Mouse (Mus musculus): ENCODE results near the gene Kif1a. TPM values are rescaled to one million over a fixed set of nuclear protein-coding genes. Genes with fewer than 3 reads are reported as not detected.
A peak's percentile ranks its signal among the peaks of the same experiment; 100 is the strongest.

Gene Kif1a
- polyA plus RNA-seq, 1 experiment from 2014 or later: 519 TPM

DNA sequence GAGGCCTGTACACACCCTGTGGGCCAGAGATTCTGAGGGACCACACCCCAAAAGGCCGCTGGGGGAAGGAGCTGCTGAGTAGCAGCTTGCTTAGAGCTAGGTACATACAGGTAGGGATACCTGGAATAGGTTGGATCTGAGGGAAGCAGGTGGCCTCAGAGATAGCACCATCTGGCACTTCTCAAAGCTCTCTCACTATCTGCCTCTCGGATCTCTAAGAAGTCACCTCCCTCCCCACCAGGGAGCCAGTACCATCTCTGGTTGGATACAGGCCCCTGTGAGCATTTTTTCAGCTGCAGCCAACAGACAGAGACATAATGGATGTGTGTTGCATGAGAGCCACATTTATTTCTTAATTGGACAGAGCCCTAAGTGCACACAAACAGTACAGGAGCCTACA is 86.6 kb downstream of the Kif1a start:
- ATAC-seq: no peak
- H3K4me3 ChIP-seq (ENCODE audit: low read depth, low read length): no peak overlapping the region
- WGBS: 59% methylated on average over 2 of the region's 2 CpGs
- no peaks in the 10 kb centered on the region for H3K9me3 ChIP-seq (replicated peaks; ENCODE audit: control insufficient read depth, low read length, poor library complexity, severe bottlenecking)
- peaks cover 22% of the 10 kb centered on the region for H3K36me3 ChIP-seq (ENCODE audit: control insufficient read depth, insufficient read depth, low read length)
- no peak overlapping the region for H3K27ac ChIP-seq (ENCODE audit: low read length)
- no peak overlapping the region for H3K4me2 ChIP-seq (ENCODE audit: low read length)
- no peaks in the 10 kb centered on the region for H3K4me1 ChIP-seq (ENCODE audit: control insufficient read depth, insufficient read depth, low read length)
- no peak overlapping the region for H3K9ac ChIP-seq (ENCODE audit: low read depth, low read length)
- H3K27me3 ChIP-seq (ENCODE audit: control insufficient read depth, insufficient read depth, low read depth, low read length): no peaks in the 10 kb centered on the region

DNA sequence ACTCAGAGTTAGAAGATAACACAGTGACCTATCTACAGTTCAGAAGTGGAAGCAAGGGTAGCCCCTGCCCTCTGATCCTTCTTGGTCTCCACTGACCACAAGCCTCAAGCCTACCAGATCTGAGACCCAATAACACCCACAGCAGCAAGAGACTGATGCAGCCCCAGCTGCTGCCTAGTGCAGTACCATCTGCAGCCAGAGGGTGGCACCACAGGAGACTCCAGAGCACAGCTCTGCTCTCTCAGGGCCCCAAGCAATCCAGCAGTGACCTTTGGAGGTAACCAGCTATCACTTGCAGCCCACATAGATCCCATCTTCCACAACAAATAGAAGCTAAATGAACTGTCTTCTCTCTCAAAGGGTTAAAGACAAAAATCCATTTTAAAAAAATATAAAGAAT is 87.3 kb downstream of the Kif1a start:
- Histone ChIP-seq H3K27me3 (ENCODE audit: control insufficient read depth, insufficient read depth, low read depth, low read length) (no peaks in the 10 kb centered on the region), H3K36me3 (ENCODE audit: control insufficient read depth, insufficient read depth, low read length) (peaks cover 17% of the 10 kb centered on the region), H3K9me3 (replicated peaks; ENCODE audit: control insufficient read depth, low read length, poor library complexity, severe bottlenecking) (no peaks in the 10 kb centered on the region), H3K9ac (ENCODE audit: low read depth, low read length) (no peak overlapping the region), H3K27ac (ENCODE audit: low read length) (no peak overlapping the region), H3K4me3 (ENCODE audit: low read depth, low read length) (no peak overlapping the region), H3K4me1 (ENCODE audit: control insufficient read depth, insufficient read depth, low read length) (no peaks in the 10 kb centered on the region), H3K4me2 (ENCODE audit: low read length) (no peak overlapping the region)
- ATAC-seq: peak; percentile 50

DNA sequence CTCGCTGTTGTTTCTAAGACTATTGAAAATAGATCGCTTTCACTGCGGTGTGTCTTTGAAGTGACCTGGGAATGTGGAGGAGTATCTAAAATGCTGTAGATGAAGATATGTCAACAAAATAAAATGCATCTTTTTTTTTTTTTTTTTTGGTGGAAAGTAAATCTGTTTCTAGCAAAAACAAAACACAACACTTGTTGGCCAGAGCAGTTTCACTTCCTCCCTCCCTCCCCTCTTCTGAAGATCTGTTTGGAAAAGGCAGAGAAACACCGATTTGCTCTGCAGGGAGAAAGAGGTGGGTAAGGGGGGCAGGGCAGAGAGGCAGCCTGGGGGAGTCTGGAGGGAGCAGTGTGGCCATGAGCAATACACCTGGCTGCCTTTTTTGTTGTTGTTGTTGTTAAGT is 88.4 kb downstream of the Kif1a start:
- no peak overlapping the region for H3K27ac ChIP-seq (ENCODE audit: low read length)
- peaks cover 9% of the 10 kb centered on the region for H3K36me3 ChIP-seq (ENCODE audit: control insufficient read depth, insufficient read depth, low read length)
- no peak overlapping the region for H3K4me2 ChIP-seq (ENCODE audit: low read length)
- H3K9me3 ChIP-seq (replicated peaks; ENCODE audit: control insufficient read depth, low read length, poor library complexity, severe bottlenecking): no peaks in the 10 kb centered on the region
- no peak overlapping the region for H3K4me3 ChIP-seq (ENCODE audit: low read depth, low read length)
- H3K9ac ChIP-seq (ENCODE audit: low read depth, low read length): no peak overlapping the region
- 78% methylated on average over 4 of the region's 4 CpGs for WGBS
- no peaks in the 10 kb centered on the region for H3K27me3 ChIP-seq (ENCODE audit: control insufficient read depth, insufficient read depth, low read depth, low read length)
- no peaks in the 10 kb centered on the region for H3K4me1 ChIP-seq (ENCODE audit: control insufficient read depth, insufficient read depth, low read length)
- ATAC-seq: no peak

DNA sequence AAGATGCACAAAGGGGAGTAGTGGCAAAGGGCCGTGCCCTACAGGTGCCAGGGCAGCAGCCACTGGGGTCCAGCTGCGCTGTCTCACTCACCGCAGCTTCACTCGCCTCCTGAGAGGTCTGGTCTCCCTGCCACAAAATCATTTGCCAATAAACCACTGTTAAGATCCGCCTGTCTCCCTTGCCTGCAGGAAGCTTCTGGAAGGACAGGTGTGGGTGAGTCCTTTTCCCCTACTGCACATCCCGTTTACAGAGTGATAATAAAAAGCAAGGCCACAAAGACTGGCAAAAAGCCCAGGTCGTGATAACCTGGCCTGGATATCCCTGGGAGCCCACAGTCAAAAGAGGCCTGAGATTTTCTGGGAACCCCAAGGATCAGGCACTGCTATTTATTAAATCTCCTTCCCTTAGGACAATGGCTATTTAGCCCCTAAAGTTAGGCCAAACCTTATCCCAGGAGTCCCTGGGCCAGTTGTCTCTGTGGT is 89.6 kb downstream of the Kif1a start:
- H3K4me3 ChIP-seq (ENCODE audit: low read depth, low read length): no peak overlapping the region
- H3K9me3 ChIP-seq (replicated peaks; ENCODE audit: control insufficient read depth, low read length, poor library complexity, severe bottlenecking): no peaks in the 10 kb centered on the region
- no peaks in the 10 kb centered on the region for H3K27me3 ChIP-seq (ENCODE audit: control insufficient read depth, insufficient read depth, low read depth, low read length)
- no peak overlapping the region for H3K9ac ChIP-seq (ENCODE audit: low read depth, low read length)
- no peak overlapping the region for H3K27ac ChIP-seq (ENCODE audit: low read length)
- no peak for ATAC-seq
- 81% methylated on average over 7 of the region's 7 CpGs for WGBS
- H3K36me3 ChIP-seq (ENCODE audit: control insufficient read depth, insufficient read depth, low read length): no peaks in the 10 kb centered on the region
- no peak overlapping the region for H3K4me2 ChIP-seq (ENCODE audit: low read length)
- no peaks in the 10 kb centered on the region for H3K4me1 ChIP-seq (ENCODE audit: control insufficient read depth, insufficient read depth, low read length)

DNA sequence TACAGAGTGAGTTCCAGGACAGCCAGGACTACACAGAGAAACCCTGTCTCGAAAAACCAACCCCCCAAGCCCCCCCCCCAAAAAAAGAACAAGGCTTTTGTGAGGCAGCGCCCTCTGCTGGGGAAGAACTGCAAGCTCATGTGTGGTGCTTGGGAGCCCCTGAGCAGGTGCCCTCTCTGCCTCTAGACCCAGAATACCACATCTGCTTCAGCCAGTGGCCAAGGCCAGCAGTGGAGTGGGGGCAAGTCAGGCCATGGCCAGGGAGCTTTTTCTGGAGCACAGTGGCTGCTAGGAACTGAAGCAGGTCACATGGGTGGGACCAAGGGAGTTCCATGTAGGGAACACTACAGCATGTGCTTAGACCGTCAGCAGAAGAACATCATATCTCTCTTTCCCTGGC is 91.0 kb downstream of the Kif1a start:
- no peaks in the 10 kb centered on the region for H3K4me1 ChIP-seq (ENCODE audit: control insufficient read depth, insufficient read depth, low read length)
- no peaks in the 10 kb centered on the region for H3K27me3 ChIP-seq (ENCODE audit: control insufficient read depth, insufficient read depth, low read depth, low read length)
- no peak overlapping the region for H3K27ac ChIP-seq (ENCODE audit: low read length)
- no peak overlapping the region for H3K4me3 ChIP-seq (ENCODE audit: low read depth, low read length)
- H3K9me3 ChIP-seq (replicated peaks; ENCODE audit: control insufficient read depth, low read length, poor library complexity, severe bottlenecking): no peaks in the 10 kb centered on the region
- H3K9ac ChIP-seq (ENCODE audit: low read depth, low read length): no peak overlapping the region
- no peak overlapping the region for H3K4me2 ChIP-seq (ENCODE audit: low read length)
- no peaks in the 10 kb centered on the region for H3K36me3 ChIP-seq (ENCODE audit: control insufficient read depth, insufficient read depth, low read length)
- 32% methylated on average over 3 of the region's 3 CpGs for WGBS
- no peak for ATAC-seq

DNA sequence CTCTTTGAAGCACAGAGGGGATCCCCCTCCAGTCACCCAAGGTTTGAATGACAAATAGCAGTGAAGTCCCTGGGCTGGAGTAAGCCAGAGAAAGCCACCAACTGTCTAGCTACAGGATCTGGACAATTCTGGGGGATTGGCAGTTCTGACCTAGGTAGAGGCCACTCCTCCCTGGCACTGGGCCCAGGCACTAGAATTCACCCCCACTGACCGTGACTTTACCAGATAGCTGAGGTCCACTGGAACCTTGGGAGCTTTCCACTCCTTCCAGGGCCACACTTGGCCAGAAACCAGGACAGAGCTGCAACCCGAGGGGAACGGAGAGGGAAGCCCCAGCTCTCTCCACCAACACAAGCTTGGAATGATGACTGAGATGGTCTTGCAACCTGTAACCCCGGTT is 92.6 kb downstream of the Kif1a start:
- Histone ChIP-seq H3K9ac (ENCODE audit: low read depth, low read length) (no peak overlapping the region), H3K9me3 (replicated peaks; ENCODE audit: control insufficient read depth, low read length, poor library complexity, severe bottlenecking) (no peaks in the 10 kb centered on the region), H3K27me3 (ENCODE audit: control insufficient read depth, insufficient read depth, low read depth, low read length) (no peaks in the 10 kb centered on the region), H3K36me3 (ENCODE audit: control insufficient read depth, insufficient read depth, low read length) (no peaks in the 10 kb centered on the region), H3K4me1 (ENCODE audit: control insufficient read depth, insufficient read depth, low read length) (no peaks in the 10 kb centered on the region), H3K27ac (ENCODE audit: low read length) (no peak overlapping the region), H3K4me2 (ENCODE audit: low read length) (no peak overlapping the region), H3K4me3 (ENCODE audit: low read depth, low read length) (no peak overlapping the region)
- WGBS: 80% methylated on average over 4 of the region's 4 CpGs
- ATAC-seq: no peak

DNA sequence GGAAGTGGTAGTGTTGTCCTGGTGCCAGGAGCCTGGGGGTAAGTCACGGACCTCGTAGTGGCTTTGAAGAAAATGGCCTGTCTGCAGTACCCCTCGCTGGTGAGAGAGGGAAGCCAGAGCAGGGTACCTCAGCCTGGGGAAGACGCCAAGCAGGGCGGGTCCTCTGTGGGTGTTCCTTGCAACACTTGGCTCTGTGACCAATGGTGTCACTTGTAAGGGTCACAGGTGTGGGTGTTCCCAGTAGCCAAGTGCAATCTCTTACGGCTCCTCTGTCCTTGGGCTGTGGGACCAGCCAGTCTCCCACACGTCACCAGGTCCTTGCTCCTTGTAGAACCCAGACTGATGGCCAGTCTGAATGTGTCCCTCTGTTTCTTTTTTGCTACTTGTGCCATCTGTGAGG is 95.7 kb downstream of the Kif1a start, which contains the start of gene Aqp12:
TSS of gene Aqp12 (plus strand) at position 274 of the 400 bp plus-strand sequence.
- WGBS: 84% methylated on average over 7 of the region's 7 CpGs
- no peak within 1 kb of the TSS for H3K4me3 ChIP-seq (ENCODE audit: low read depth, low read length)
- no peaks in the 10 kb centered on the region for H3K36me3 ChIP-seq (ENCODE audit: control insufficient read depth, insufficient read depth, low read length)
- H3K4me1 ChIP-seq (ENCODE audit: control insufficient read depth, insufficient read depth, low read length): no peaks in the 10 kb centered on the region
- H3K27ac ChIP-seq (ENCODE audit: low read length): no peak within 1 kb of the TSS
- H3K27me3 ChIP-seq (ENCODE audit: control insufficient read depth, insufficient read depth, low read depth, low read length): no peaks in the 10 kb centered on the region
- no peaks in the 10 kb centered on the region for H3K9me3 ChIP-seq (replicated peaks; ENCODE audit: control insufficient read depth, low read length, poor library complexity, severe bottlenecking)
- H3K9ac ChIP-seq (ENCODE audit: low read depth, low read length): no peak within 1 kb of the TSS
- no peak for ATAC-seq
- no peak within 1 kb of the TSS for H3K4me2 ChIP-seq (ENCODE audit: low read length)

DNA sequence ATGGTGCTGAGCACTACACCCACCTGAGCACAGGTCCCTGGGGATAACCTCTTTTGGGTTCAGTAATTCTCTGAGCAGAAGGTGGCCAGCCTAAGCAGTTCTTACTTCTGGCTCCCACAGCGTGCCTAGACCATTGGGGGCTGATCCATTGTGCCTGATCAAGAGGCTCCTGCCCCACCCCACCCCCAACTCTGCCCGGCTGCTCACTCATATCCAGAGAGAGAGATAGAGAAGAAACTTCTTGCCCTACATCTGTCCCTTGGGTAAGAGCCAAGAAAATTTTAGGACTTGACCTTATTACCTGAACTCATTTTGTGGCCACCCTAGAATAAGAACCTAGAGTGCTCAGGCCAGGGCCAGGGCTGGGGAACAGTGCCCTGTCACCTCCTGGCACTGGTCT is 108.9 kb downstream of the Kif1a start:
- Histone ChIP-seq H3K4me3 (ENCODE audit: low read depth, low read length) (no peak overlapping the region), H3K36me3 (ENCODE audit: control insufficient read depth, insufficient read depth, low read length) (no peaks in the 10 kb centered on the region), H3K27ac (ENCODE audit: low read length) (no peak overlapping the region), H3K9me3 (replicated peaks; ENCODE audit: control insufficient read depth, low read length, poor library complexity, severe bottlenecking) (no peaks in the 10 kb centered on the region), H3K27me3 (ENCODE audit: control insufficient read depth, insufficient read depth, low read depth, low read length) (no peaks in the 10 kb centered on the region), H3K4me2 (ENCODE audit: low read length) (no peak overlapping the region), H3K9ac (ENCODE audit: low read depth, low read length) (no peak overlapping the region), H3K4me1 (ENCODE audit: control insufficient read depth, insufficient read depth, low read length) (no peaks in the 10 kb centered on the region)
- 63% methylated on average over 2 of the region's 2 CpGs for WGBS
- no peak for ATAC-seq

DNA sequence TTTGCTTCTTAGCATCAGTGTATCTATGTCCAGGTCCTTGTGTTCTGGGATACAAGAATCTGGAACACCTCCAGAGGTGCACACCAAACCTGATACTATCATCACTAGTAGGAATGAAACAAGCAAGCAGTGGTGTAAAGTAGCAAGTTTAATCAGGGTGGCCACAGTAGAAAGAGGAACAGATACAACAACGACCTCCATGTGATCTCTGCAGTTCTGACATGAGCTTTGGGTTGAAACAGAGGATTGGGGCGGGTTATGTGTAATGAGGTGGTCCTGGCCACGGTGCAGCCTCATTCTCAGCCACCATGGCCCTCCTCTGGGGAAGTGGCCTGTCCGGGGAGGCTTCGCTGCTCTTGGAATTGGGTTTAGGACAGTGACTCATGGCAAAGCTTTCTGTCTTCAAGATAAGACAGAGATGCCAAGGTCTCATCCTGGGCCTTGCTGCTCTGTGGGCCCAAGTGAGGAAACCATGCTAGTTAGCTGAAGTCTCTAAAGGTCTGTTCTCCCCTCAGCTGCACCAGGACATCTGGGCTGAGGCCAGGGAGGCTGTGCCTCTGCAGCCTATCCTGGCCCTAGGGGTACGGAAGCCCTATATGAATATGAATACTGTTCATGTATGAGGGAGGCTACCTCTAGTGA is 109.4 kb downstream of the Kif1a start:
- Histone ChIP-seq H3K4me1 (ENCODE audit: control insufficient read depth, insufficient read depth, low read length) (no peaks in the 10 kb centered on the region), H3K36me3 (ENCODE audit: control insufficient read depth, insufficient read depth, low read length) (no peaks in the 10 kb centered on the region), H3K9me3 (replicated peaks; ENCODE audit: control insufficient read depth, low read length, poor library complexity, severe bottlenecking) (no peaks in the 10 kb centered on the region), H3K4me3 (ENCODE audit: low read depth, low read length) (no peak overlapping the region), H3K4me2 (ENCODE audit: low read length) (no peak overlapping the region), H3K27me3 (ENCODE audit: control insufficient read depth, insufficient read depth, low read depth, low read length) (no peaks in the 10 kb centered on the region), H3K27ac (ENCODE audit: low read length) (no peak overlapping the region), H3K9ac (ENCODE audit: low read depth, low read length) (no peak overlapping the region)
- no peak for ATAC-seq
- 80% methylated on average over 6 of the region's 6 CpGs for WGBS

Measured in midbrain, embryonic 16.5 days (tissue).